Mouse (Mus musculus): Measurements from ENCODE around the gene Tcl1.
A peak's percentile ranks its signal among the peaks of the same experiment; 100 is the strongest.
"Not testable (repeated sequence)": the region's sequence is repeated elsewhere in the genome, so short reads cannot be mapped to it uniquely, and the experiment has no call there.

The Tcl1 gene

GRCm38 (mm10) chr12:105222601-105223319, at the start of gene Tcl1:
Tcl1 (minus strand) TSS chr12:105222793.
- no peak for DNase-seq

DNA sequence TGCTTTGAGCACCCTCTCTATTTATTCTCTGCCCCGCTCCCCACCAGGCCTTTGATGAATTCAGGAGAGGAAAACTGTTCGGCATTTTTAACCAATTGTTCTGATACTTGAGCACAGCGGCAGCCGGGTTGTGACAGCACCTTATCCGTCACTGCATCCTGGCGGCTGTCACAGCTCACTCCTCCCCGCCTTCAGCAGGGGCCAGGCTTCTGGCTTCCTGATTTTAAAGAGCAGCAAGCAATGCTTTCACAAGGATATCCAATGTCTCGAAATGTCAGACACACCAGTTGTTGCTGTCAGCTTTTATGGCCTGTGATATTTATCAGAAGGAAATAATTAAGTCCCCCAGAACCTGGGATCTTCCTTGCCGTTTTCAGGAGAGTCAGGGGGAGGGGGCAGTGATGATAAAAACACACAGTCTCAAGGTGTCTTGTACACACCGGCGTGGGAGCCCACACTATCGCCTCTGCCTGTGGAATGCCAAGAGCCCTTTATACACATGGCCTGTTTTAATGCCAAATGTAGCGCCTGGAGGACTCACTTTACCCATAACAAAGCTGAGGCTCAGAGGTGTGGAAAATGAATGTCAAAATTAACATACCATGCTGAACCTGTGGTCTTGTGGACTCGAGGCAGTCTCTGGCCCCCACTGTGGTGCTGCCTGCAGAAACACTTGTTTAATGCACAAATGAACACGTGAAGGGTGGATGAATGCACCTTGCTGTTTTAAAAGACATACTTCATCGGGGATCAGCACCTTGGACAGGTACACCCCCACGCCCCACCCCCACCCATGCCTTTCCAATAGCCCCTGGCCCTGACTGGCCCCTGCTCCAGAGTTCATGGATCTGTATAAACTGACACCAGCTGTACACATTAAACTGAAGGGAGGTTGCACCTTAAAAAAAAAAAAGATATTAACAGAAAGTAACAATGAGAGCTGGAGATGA, 48.7 kb upstream of the Tcl1 start:
- no peak for DNase-seq

GRCm38 (mm10) chr12:105267076-105267475, 44.5 kb upstream of the Tcl1 start:
- DNase-seq: no peak

- peak; percentile 46 for DNase-seq
Observed at GRCm38 (mm10) chr12:105266096-105266495, 43.5 kb upstream of the Tcl1 start.

DNA sequence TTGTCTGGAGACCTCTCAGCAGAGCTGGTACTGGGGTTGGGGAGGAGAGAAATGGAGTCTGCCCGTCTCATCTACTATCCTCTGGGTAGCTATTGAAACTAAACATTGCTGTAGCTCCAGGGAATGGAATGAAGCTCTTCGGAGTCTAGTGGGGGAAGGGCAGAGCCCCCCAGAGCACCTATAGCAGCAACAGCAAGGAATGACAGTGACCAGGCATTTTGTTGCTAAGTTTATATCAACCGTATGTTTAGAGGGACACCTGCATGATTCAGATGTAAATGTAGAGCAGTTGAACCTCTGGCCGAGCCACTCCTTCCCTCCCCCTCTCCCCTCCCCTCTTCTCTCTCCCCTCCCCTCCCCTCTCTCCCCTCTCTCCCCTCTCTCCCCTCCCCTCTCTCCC, 36.6 kb upstream of the Tcl1 start:
- DNase-seq: no peak

DNA sequence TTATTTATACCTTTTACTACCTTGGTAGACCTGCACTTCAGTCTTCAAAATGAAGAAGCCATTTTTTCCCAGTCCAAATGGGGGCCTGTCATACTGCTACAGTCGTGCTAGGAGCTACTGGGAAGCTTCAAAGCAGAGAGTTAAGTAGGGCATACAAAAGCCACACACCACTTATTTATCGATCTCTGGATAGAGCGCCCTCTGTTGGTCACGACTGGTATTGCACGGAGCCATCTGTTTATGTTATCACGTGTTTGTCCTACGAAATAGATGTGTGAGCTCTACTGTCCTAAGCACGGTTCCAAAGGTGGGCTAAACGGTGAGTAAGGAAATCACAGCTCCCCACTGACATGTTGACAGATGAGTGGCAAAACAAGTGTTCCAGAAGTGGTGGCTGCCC, 36.2 kb upstream of the Tcl1 start:
- DNase-seq: no peak

- no peak for DNase-seq
Observed at GRCm38 (mm10) chr12:105253796-105254195, 31.2 kb upstream of the Tcl1 start.

DNA sequence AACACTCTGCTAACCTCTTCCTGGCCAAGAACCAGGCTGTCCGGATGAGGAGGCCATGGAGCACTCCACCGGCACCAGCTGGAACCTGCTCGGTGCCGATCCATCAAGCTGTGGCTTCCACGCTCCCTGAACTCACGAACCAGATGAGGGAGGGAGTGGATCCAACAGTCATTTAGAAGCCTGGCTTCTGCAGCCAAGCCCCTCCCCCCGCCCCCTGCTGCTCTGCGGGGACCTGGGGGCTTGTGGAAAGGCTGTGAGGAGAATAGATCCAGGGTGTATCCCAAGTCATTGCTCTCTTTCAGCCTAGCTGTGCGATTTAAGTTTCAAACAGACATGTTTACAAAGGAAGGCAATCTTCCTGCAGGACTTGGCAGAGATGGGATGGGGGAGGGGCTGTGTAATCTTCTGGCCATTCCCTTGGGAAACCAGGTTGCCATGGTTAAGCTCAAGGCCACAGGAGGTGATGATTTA, 26.2 kb upstream of the Tcl1 start:
- peak; percentile 13 for DNase-seq

GRCm38 (mm10) chr12:105239060-105239459, 16.5 kb upstream of the Tcl1 start:
- DNase-seq: no peak

- DNase-seq: no peak
Observed at GRCm38 (mm10) chr12:105235091-105235490, 12.5 kb upstream of the Tcl1 start.

DNA sequence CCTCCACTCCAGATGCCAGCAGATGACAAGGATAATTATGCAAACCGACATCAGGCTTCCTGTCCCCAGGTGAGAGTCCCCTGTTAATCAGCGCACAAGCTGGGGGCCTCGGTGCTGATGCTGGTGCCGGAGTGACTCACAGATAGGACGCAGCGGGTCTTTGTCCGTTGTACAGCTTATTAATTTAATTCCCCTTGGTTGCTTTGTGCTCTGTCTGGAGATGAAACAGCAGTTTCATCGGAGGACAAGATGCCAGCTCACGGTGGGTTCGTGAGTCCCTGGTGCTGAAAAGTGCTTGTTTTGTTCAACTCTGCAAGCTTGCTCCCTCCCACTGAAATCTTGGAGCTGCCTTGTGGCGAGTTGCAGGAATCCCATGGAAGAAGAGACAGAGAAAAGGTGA, 11.8 kb upstream of the Tcl1 start:
- no peak for DNase-seq

DNA sequence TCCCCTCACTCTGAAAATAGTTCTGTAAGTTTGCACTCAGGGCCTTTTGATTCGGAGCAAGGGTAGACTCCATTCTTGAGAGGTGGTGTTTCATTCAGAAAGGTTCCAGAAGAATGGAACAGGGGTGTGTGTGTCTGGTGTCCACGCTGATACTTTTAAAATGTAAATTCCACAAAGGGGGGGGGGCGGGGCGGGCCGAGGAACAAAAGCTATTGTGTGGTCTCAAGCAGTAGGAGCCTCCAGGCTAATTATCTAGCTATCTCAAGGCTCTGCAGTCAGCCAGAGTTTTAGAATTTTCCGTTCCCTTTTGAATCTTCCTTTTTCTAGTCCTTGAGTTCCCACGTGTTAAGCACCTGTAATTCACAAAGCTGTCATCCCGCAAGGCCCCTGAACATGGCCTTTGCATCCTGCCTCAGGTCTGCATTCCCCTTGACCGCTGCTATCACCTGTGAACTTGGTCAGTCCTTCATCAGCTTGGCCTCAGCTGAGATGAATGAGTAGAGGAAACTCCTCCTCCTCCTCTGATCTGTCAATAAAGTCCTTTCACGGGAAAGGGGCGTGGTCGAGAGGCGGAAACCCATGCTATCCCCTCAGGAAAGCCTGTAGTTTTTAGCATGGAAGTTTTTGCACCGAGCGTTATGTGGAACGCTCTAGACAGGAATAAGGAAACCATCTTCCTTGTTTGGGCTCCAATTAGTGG, 2.2 kb upstream of the Tcl1 start:
- no peak for DNase-seq

DNA sequence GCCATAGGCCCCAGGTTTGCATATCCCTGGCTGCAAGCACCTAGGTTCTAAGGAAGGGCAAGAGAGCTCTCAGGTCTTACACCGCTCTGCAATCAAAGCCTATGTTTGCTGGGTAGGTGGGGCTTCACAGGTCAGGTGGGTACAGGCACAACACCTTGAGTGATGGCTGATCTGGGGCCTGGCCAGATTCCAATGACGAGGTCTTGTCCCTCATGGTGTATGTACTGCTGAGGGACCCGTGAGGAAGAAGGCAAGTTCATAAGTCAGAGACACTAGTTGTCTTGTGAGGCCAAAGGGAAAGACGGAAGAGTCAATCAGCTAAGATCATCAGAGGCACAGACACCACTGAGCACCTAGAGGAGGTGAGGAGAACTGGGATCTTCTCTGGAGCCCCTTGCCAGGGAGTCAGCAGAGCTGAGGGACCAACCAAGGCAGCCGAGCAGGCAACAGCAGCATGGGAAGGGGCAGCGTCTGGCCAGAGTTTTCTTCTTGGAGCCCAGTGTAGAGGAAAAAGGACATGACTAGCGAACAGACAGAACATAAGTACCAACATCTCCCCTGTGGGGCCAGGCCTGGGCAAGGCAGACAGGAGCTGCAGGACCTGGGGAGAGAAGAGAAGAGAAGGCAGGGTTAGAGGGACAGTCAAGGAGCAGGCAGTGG, 5.4 kb downstream of the Tcl1 start:
- no peak for DNase-seq

DNA sequence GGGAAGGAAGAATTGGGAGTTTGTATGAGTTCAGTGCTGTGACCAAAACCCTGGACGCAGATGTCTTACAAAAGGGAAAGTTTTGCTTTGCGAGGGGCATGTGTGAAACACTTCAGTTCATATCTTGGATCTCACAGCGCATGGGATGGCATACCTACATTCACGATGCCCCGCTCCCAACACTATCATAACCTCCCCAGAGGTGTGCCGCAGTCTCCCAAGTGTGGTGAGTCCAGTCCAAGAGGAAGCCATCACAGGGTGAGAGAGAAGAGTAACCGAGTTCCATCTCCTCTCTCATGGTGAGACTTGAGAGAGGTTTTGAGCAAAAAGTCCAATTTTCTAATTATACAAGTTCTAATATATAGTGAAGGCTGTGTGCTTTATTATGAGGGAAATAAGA, 13.4 kb downstream of the Tcl1 start:
- DNase-seq: no peak

GRCm38 (mm10) chr12:105208441-105208840, 14.2 kb downstream of the Tcl1 start:
- DNase-seq: no peak

- DNase-seq: no peak
Observed at GRCm38 (mm10) chr12:105207071-105207470, 15.5 kb downstream of the Tcl1 start.

GRCm38 (mm10) chr12:105201657-105202056, 20.9 kb downstream of the Tcl1 start, which contains the start of gene Tcl1b4:
Tcl1b4 (plus strand) TSS chr12:105201957.
- DNase-seq: not testable (repeated sequence)

GRCm38 (mm10) chr12:105199684-105200497, 22.7 kb downstream of the Tcl1 start:
- not testable (repeated sequence) for DNase-seq

DNA sequence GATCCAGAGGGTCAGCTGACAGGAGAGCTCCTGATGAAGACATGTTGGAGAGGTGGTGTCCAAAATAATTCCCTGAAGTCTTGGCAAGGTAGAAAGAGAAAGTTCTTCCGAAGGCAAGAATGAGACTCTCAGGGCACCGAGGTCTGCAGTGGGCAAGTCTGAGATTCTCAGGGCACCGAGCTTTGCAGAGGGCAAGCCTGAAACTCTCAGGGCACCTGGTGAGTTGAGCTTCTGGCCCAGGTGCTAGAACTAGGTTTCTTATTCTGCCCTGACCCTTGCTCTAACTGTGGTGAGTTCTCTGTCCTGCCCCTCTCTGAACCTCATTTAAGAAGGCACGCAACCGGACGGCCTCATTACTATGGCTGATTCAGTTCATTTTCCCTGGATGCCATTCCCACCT, 31.9 kb downstream of the Tcl1 start, which contains the start of gene Tcl1b3:
Tcl1b3 (plus strand) TSS at position 301 of the 400 bp plus-strand sequence.
- DNase-seq: not testable (repeated sequence)

- peak; percentile 5 for DNase-seq
Observed at GRCm38 (mm10) chr12:105188980-105189379, 33.6 kb downstream of the Tcl1 start.

GRCm38 (mm10) chr12:105181040-105181644, 41.5 kb downstream of the Tcl1 start:
- not testable (repeated sequence) for DNase-seq

All from lung, postnatal 14 days (tissue).